Mouse (Mus musculus) intestine, embryonic 16.5 days (tissue): ENCODE measurements at regions not wholly inside any gene's neighbourhood (a gene's known extent, or its start where the extent isn't known, plus 50 kb on each side); places are given as distances from the start of the nearest gene placed in this dataset.

ENCODE experiments used
- ATAC-seq: fragments of 200-750 bp; cut with Nextera tagmentation; 2 replicates; pipeline ENCODE4 v1.8.0; 2017; ENCODE audit warnings: moderate TSS enrichment, moderate library complexity
- H3K27ac ChIP-seq: fragments of 300-500 bp; sonication (generic); 2 replicates; pipeline ENCODE4 v1.5.1; 2014; ENCODE audit warnings: mild to moderate bottlenecking, low read length
- H3K27me3 ChIP-seq: fragments of 300-500 bp; sonication (generic); replicated peaks from 2 replicates; pipeline ENCODE4 v1.6.1; 2014; ENCODE audit warnings: low read length, control low read depth, mixed read lengths; ENCODE audit not compliant: control insufficient read depth, insufficient read depth
- H3K36me3 ChIP-seq: fragments of 300-500 bp; sonication (generic); 2 replicates; pipeline ENCODE4 v1.6.1; 2014; ENCODE audit warnings: low read length, control low read depth; ENCODE audit not compliant: control insufficient read depth, insufficient read depth
- H3K4me1 ChIP-seq: fragments of 300-500 bp; sonication (generic); 2 replicates; pipeline ENCODE4 v1.6.1; 2014; ENCODE audit warnings: low read length, control low read depth, mixed read lengths; ENCODE audit not compliant: control insufficient read depth, insufficient read depth
- H3K4me2 ChIP-seq: fragments of 300-500 bp; sonication (generic); 2 replicates; pipeline ENCODE4 v1.6.1; 2014; ENCODE audit warnings: low read depth, low read length, control low read depth
- H3K4me3 ChIP-seq: fragments of 300-500 bp; sonication (generic); 2 replicates; pipeline ENCODE4 v1.5.1; 2014; ENCODE audit warnings: mild to moderate bottlenecking, low read length
- H3K9ac ChIP-seq: fragments of 300-500 bp; sonication (generic); 2 replicates; pipeline ENCODE4 v1.6.1; 2014; ENCODE audit warnings: low read depth, low read length
- H3K9me3 ChIP-seq: fragments of 300-500 bp; sonication (generic); 2 replicates; pipeline ENCODE4 v1.6.1; 2016; ENCODE audit warnings: low read length, control low read depth; ENCODE audit not compliant: control insufficient read depth
- WGBS: fragments of 180-500 bp; shearing (Covaris S2); extraction: QIAGEN DNeasy Blood & Tissue Kit; methylation state at CpG from one replicate; pipeline ENCODE4 v1.1.7; 2014; 5-methylcytosine and 5-hydroxymethylcytosine counted together

GRCm38 (mm10) chr12:27431338-27431737 is 89.0 kb upstream of the Sox11 start:
- H3K36me3 ChIP-seq, result no peaks in the 10 kb centered on the region
- no peak for ATAC-seq
- no peaks in the 10 kb centered on the region for H3K9me3 ChIP-seq
- H3K4me1 ChIP-seq, result no peaks in the 10 kb centered on the region
- H3K27ac ChIP-seq, result no peak overlapping the region
- 83% methylated on average over 2 of the region's 2 CpGs for WGBS
- H3K4me3 ChIP-seq, result no peak overlapping the region
- H3K9ac ChIP-seq, result no peak overlapping the region
- H3K4me2 ChIP-seq, result no peak overlapping the region
- H3K27me3 ChIP-seq, result no peaks in the 10 kb centered on the region

- 79% methylated on average over 8 of the region's 8 CpGs for WGBS
- Histone ChIP-seq H3K27ac (no peak overlapping the region), H3K4me2 (no peak overlapping the region), H3K9me3 (no peaks in the 10 kb centered on the region), H3K27me3 (no peaks in the 10 kb centered on the region), H3K4me3 (no peak overlapping the region), H3K36me3 (no peaks in the 10 kb centered on the region), H3K4me1 (no peaks in the 10 kb centered on the region), H3K9ac (no peak overlapping the region)
- ATAC-seq, result no peak
Measured at GRCm38 (mm10) chr12:27417387-27418009, 75.1 kb upstream of the Sox11 start.

GRCm38 (mm10) chr12:27410555-27410954 is 68.2 kb upstream of the Sox11 start:
- 38% methylated on average over 4 of the region's 4 CpGs for WGBS
- H3K27ac ChIP-seq, result no peak overlapping the region
- ATAC-seq, result no peak
- H3K9me3 ChIP-seq, result no peaks in the 10 kb centered on the region
- no peaks in the 10 kb centered on the region for H3K36me3 ChIP-seq
- no peaks in the 10 kb centered on the region for H3K4me1 ChIP-seq
- no peak overlapping the region for H3K9ac ChIP-seq
- no peak overlapping the region for H3K4me3 ChIP-seq
- no peaks in the 10 kb centered on the region for H3K27me3 ChIP-seq
- no peak overlapping the region for H3K4me2 ChIP-seq

- Histone ChIP-seq H3K4me2 (no peak overlapping the region), H3K4me1 (no peaks in the 10 kb centered on the region), H3K27me3 (no peaks in the 10 kb centered on the region), H3K36me3 (no peaks in the 10 kb centered on the region), H3K27ac (no peak overlapping the region), H3K4me3 (no peak overlapping the region), H3K9me3 (no peaks in the 10 kb centered on the region), H3K9ac (no peak overlapping the region)
- ATAC-seq, result no peak
- WGBS, result 76% methylated on average over 4 of the region's 4 CpGs
Measured at GRCm38 (mm10) chr12:27408440-27408839, 66.1 kb upstream of the Sox11 start.

- no peak overlapping the region for H3K4me2 ChIP-seq
- H3K4me3 ChIP-seq, result no peak overlapping the region
- no peaks in the 10 kb centered on the region for H3K4me1 ChIP-seq
- no peak overlapping the region for H3K9ac ChIP-seq
- H3K27me3 ChIP-seq, result no peaks in the 10 kb centered on the region
- H3K27ac ChIP-seq, result no peak overlapping the region; the same call in 1 of the 2 replicates
- no peak for ATAC-seq
- WGBS, result 50% methylated on average over 5 of the region's 5 CpGs
- no peaks in the 10 kb centered on the region for H3K9me3 ChIP-seq
- H3K36me3 ChIP-seq, result no peaks in the 10 kb centered on the region
Measured at GRCm38 (mm10) chr12:27399392-27399791, 57.0 kb upstream of the Sox11 start.
